Mouse (Mus musculus) c-Kit-negative CD71-positive TER-119-positive erythroid progenitor cells, embryonic 14.5 days (primary cell): Measurements from ENCODE around the gene Cpsf7.

Experiments used
- DNase-seq: peaks from one replicate; pipeline ENCODE4 v3.0.0-alpha.2; 2013; ENCODE audit warnings: low read depth, low spot score

The Cpsf7 gene

DNA sequence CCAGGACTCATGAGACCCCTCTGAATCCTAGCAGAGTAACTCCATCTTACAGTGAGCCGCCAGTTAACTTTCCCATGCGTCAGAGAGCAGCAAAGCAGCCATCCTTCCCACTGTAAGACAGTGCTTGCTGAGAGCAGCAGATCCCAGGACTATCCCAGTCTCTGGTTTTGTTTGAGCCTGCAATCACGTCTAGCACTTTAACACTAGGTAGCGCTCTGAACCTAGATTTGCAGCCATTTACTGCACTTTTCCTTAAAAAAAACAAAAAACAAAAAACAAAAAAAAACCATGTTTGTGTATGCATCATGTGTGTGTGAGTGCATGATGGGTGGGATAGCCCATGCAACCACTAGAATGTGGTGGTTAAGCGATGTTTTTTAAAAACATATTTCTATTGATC lies 35.0 kb downstream of the Cpsf7 start:
- DNase-seq: no peak

DNA sequence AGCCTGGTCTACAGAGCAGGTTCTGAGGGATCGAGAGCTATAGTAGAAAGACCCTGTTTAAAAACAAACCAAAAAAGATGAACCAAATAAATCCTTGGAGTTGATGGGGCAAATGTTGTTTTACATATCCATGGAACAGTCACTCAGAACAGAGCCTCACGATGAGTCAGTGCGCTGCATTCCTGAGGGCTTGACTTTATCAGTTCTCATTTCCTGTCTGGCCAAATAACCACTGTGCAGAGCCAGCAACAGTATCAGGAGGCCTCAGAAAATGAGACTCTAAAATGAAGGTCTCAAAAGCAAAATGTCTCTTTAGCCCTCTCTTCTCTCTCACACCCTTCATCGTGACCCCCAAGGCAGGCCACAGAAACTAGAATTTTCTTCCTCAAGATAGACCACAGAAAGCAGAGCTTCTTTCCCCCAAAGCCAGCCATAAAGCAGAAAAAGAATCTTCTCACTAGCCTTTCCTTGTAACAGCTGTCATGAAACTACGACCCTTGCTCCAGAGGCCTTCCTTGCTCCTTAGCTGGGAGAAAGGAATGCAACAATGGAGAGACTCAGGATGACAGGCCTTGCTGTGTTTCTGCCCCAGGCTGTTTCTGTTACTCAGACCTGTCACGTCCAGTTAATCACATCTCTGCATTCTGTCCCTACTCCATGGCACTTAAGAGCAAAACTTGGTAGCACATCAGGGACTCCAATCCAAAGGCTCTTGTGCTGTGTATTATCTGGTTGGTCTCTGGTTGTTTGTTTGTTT lies 36.7 kb downstream of the Cpsf7 start:
- no peak for DNase-seq

DNA sequence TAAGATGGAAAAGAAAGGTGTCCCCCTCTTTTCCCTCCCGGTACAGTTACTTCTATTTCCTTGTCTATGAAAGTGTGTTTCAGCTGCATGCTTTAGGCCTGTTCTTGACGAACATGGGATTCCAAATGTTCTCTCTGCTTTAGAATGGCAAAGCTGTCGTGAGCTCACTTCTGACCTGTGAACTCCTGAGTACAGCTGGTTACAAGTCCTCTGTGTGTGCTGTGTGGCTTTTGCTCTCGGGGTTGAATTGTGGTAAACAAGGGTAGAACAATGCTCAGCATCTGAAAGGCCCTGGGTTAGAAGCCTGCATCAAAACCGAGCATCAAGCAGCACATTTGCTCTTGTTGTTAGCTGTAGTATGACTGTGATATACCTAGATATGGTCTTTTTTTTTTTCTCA lies 37.3 kb downstream of the Cpsf7 start:
- no peak for DNase-seq

DNA sequence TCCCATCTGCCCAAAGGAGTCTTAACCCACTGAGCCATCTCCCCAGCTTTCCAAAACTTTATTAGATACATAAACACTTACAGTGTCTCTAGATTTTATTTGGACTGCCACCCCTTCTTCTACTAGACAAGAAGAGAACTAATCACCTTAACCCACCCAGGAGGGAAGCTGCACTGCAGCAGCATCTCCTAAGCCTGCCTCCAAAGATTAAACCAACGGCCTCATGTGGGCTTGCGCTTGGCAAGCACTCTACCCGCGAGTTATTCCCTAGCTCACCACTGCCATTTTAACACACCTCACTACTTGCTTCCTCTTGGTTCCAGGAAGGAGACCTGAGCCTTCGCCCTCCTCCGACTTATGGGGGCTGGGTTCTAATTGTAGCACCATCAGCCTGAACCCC lies 39.2 kb downstream of the Cpsf7 start:
- DNase-seq: no peak

DNA sequence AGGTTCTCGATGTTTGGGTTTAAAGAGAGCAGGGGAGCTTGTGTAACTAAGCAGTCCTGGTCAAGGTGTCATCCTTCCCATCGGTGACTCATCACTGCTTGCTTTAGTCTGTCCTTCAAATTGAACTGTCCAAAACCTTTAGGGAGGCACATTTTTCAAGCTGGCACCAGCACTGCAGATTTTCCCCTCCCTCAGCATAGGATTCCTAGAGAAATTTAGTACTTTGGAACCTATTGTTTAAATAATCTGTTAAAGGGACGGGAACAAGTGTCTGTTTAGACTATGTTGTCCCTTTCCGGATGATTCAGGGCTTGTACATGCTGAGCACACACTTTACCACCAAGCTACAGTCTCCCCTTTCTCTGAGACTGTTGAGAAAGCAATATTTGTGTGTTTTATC lies 40.2 kb downstream of the Cpsf7 start:
- DNase-seq: no peak

DNA sequence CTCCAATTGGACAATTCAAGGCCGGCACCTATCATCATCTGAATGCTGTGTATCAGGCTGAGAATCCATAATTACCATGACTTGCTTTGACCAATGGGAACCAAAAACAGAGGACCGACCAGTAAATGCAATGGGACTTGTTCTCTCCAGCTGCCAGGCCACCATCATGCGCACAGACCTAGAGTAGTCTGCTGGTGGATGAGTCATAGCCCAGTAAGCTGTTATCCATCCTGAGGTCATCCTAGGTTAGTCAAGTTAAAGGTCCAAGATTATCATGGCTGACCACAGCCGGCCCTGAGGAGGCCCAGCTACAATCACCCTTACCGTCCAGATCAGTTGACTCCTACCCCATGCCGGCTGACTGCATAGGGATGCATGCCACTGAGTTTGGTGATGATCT lies 44.6 kb downstream of the Cpsf7 start:
- no peak for DNase-seq

DNA sequence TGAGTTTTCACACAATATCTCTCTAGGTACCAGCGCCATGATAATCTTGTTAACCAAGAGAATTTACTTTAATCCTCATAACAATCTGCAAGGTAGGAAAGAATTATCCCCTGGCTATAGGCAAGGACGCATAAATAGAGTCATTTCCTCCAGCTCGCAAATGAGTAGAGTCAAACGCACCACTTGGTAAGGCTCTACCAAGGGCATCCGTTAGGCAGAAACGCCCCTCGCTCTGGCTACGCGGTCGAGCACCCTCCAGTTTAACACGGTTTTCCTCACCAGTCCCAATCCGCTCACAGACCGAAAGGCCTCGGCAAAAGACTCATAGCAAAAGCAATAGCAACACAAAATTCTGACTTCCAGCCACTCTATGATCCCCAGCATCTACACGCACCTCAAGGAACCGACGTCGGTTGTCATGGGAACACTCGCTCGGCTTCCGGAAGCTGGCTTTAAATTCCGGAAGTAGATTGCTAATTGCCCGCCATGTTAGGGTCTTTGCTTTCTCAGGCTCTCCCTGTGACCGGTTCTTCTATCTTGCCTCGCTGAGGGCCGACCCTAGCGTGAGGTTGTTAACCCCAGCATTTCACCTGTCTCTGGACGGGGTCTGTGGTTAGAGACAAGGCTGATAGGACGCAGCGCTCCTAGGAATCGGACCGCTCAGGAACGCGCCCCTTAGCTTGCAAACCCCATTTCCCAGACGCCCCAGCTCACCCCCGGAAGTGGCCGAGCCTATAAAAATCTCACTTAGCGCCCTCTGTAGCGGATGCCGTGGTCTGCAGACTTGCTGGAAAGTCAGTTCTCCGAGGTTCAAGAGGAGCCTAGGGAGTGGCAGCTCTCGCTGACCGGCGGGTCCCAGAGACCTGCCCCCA lies 51.9 kb downstream of the Cpsf7 start, which contains the start of the genes Cyb561a3 and Tmem138:
Cyb561a3 (plus strand) TSS at position 483 of the 872 bp plus-strand sequence.
Tmem138 (minus strand) TSS at position 673 of the 872 bp plus-strand sequence.
- peak; percentile 89 for DNase-seq

DNA sequence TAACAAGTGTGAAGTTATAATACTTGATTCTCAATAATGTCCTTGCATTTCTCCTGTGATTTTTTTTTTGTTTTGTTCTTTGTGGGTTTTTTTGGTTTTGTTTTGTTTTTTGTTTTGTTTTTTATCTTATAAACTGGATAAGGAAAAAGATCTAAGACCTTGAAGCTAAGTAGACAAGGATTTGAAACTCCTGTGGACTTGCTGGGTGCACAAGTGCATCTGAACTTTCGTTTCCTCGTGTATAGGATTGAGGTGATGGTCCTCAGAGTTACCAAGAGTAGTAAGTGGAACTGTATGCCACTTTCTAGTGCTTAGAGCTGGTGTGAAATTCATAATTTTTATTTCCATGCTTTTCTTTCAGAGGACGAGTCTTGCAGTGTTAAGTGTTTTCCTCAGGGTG lies 55.0 kb downstream of the Cpsf7 start:
- no peak for DNase-seq

DNA sequence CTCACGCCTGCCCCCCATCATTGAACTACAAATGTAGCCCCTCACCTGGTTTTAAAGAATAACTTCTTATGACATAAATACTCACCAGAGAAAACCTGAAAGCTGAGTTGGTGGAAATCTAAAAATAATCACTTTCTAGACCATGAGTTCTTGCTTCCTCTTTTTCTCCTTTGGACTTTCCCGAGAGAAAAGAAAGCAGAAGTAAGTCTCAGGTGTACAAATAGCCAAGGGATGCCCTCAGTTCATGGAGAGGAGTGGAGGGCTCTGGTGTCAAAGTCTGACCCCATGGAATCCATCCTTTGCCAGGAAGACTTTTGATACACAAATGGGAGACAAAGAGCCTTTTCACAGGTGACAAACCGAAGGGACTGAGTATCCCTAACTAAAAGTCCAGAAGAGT lies 55.7 kb downstream of the Cpsf7 start:
- no peak for DNase-seq

DNA sequence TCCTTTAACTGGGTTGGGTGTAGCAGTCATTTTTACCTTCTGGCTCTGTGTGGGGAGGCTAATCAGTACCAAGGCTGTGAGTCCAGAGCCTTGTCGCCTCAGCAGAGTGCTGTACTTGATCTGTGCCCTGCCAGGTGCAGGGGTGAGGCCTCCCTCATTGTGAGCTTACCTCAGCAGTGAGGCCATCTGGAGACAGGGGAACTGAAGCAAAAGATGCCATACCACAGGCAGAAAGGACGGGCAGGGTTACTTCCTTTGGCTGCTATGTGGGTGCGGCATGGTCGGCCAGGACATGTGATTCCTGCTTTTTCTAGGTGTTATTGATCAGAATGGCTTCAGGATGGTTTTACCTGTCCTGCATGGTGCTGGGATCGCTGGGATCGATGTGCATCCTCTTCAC lies 56.9 kb downstream of the Cpsf7 start:
- no peak for DNase-seq

DNA sequence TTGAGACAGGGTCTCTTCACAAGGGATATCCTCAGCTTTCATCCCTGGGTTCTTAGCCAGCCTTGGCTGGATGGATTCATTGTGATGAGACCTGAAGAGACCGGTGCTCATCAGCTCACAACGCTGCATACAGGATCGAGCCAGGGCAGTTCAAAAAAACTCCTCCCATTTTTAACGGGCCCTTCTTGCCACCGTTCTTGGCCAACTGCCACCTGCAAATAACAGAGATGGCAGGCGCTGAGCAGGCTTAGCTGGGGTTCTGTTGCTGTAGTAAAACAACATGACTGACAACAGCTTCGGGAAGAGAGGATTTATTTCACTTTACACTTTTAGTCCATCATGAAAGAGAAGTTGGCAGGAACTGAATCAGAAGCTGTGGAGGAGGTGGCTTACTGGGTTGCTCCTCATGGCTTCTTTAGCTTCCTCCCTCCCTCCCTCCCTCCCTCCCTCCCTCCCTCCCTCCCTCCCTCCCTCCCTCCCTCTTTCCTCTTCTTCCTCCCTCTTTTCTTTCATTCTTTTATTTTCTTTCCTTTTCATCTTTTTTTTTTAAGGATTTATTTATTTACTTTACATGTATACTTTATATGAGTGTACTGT lies 58.6 kb downstream of the Cpsf7 start:
- DNase-seq: no peak

DNA sequence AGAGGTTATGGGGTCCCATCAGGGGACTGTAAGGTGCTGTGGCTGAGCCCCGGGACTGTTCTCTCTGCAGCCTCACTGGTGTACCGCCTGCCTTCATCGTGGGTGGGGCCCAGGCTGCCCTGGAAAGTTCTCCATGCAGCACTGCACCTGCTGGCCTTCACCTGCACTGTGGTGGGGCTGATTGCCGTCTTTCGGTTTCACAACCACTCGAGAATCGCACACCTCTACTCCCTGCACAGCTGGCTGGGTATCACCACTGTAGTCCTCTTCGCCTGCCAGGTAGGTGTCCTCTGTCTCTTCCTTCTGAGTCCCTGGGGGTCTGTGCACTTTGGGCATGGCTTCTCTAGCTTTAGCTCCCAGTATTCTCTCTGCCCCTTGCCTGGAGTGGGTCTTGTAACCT lies 60.0 kb downstream of the Cpsf7 start:
- DNase-seq: no peak

DNA sequence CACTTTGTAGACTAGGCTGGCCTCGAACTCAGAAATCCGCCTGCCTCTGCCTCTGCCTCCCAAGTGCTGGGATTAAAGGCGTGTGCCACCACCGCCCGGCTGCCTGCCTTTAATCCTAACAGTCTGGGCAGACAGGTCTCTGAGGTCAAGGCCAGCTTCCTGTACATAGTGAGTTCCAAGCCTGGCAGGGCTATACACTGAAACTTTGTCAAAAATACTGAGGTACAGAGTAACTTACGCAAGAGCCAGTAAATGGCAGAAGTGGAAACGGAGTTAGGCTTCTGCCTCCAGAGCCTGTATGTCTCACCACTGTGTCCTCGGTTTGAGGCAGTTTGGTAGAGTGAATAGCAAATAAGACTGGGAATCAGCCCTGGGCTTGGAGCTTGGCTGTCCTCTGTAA lies 62.2 kb downstream of the Cpsf7 start:
- no peak for DNase-seq

DNA sequence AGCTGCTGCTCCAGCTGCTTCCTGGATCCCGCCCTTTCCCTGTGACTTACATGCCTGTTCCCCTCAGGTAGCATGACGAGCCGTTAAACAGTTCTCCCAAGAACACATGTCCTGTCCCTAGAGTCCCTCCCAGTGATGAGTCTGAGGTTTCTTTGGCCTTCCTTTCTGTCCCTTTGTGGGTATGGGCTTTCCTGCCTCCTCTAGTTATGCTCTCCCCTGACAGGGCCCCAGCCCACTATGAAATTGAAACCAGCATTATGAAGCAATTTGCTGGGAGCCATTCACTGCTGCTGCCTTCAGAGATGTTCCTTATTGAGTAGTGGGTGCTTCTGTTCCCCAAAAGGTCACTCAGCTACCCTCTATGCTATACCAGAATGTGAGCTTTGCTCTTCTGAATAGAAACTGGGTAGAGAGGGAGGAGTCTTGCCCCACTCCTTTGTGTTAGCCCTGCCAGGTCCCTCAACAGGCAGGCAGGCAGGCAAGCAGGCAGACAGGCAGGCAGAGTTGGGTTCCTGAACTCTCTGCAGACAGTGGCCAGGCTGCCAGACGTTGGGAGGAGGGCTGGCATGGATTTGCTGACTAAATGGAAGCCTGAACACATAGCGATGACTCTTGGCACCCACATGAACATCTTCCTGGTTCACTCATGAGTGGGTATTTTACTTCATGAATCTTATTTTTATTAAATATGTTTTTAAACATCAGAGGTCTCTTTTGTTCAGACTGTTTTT lies 64.2 kb downstream of the Cpsf7 start:
- no peak for DNase-seq

DNA sequence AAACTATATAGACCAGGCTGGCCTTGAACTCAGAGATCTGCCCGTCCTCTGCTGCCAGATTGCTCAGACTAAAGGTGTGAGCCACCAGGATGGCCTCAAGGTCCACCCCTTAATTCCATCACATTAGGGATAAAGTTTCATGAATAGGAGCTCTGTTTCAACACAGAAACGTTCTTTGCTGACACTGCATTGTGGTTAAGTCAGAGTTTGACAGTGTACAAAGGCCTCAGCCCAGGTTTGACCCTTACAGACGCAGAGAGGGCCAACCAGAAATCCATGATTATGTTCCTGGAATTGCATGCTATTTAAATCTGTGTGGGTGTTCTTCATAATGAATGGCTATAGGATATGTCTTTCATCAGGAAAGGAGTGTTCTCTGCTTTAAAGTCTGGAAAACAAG lies 65.2 kb downstream of the Cpsf7 start:
- no peak for DNase-seq

DNA sequence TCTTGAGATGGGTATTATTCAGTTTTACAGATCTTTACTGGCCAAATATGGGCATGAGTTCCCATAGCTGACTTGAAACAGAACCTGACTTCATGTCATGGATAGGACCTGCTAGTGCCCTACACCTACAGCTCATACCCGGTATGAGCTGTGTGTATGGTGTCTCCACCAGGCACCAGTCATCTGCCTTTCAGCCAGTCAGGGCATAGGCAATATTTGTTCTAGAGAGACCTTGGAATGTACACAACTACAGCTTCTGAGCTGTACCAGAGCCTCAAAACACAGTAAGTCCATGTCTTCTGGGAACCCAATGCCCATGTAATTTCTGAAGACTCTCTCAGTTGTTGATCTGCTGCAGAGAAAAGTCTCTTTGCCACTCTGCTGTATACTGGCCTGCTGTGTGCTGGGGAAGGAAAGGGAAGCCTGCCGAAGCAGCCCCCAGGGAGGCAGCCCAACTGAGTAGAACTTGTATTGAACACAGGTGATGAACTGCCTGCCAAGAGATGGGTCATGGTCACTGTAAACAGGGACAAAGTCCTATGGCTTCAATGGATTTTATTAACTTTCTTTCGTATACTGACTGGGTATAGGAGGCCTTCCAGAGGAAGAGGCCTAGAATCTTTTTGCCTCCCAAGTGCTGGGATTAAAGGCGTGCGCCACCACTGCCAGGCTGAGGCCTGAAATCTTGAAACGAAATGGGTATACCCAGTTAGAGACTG lies 66.8 kb downstream of the Cpsf7 start:
- DNase-seq: no peak
